Mouse (Mus musculus) embryonic facial prominence, embryonic 11.5 days (tissue): ENCODE data around the gene Spc24. TPM values are rescaled to one million over a fixed set of nuclear protein-coding genes. Genes with fewer than 3 reads are reported as not detected.
"Not testable (repeated sequence)": the region's sequence is repeated elsewhere in the genome, so short reads cannot be mapped to it uniquely, and the experiment has no call there.

Experiments
- ATAC-seq: fragments of 200-750 bp; cut with Nextera tagmentation; replicated peaks from 2 replicates; pipeline ENCODE4 v1.8.0; 2017; ENCODE audit warnings: low read depth; ENCODE audit not compliant: insufficient number of reproducible peaks, low FRiP score, low TSS enrichment
- DNase-seq: peaks from one replicate; pipeline ENCODE4 v3.0.0-alpha.2; 2015; ENCODE audit warnings: low spot score
- H3K27ac ChIP-seq: fragments of 300-500 bp; sonication (generic); replicated peaks from 2 replicates; pipeline ENCODE4 v1.5.1; 2014; ENCODE audit warnings: mild to moderate bottlenecking, low read depth, low read length, control low read depth
- H3K27me3 ChIP-seq: fragments of 300-500 bp; sonication (generic); 2 replicates; pipeline ENCODE4 v1.6.1; 2014; ENCODE audit warnings: mild to moderate bottlenecking, low read length, moderate library complexity, mixed read lengths; ENCODE audit not compliant: control insufficient read depth, insufficient read depth
- H3K36me3 ChIP-seq: fragments of 300-500 bp; sonication (generic); replicated peaks from 2 replicates; pipeline ENCODE4 v1.6.1; 2014; ENCODE audit warnings: low read depth, mild to moderate bottlenecking, low read length, moderate library complexity, mixed read lengths; ENCODE audit not compliant: control insufficient read depth, insufficient read depth
- H3K4me1 ChIP-seq: fragments of 300-500 bp; sonication (generic); 2 replicates; pipeline ENCODE4 v1.6.1; 2014; ENCODE audit warnings: low read length, mixed read lengths; ENCODE audit not compliant: control insufficient read depth, insufficient read depth
- H3K4me2 ChIP-seq: fragments of 300-500 bp; sonication (generic); 2 replicates; pipeline ENCODE4 v1.6.1; 2014; ENCODE audit warnings: low read depth, mild to moderate bottlenecking, control low read depth, low read length, moderate library complexity
- H3K4me3 ChIP-seq: fragments of 300-500 bp; sonication (generic); 2 replicates; pipeline ENCODE4 v1.5.1; 2014; ENCODE audit warnings: low read depth, low read length, control low read depth
- H3K9ac ChIP-seq: fragments of 300-500 bp; sonication (generic); replicated peaks from 2 replicates; pipeline ENCODE4 v1.6.1; 2014; ENCODE audit warnings: mild to moderate bottlenecking, control low read depth, low read length
- H3K9me3 ChIP-seq: fragments of 300-500 bp; sonication (generic); replicated peaks from 2 replicates; pipeline ENCODE4 v1.6.1; 2016; ENCODE audit warnings: mild to moderate bottlenecking, low read length, inconsistent platforms, mixed read lengths; ENCODE audit not compliant: control insufficient read depth
- WGBS: fragments of 180-500 bp; shearing (Covaris S2); extraction: QIAGEN DNeasy Blood & Tissue Kit; methylation state at CpG from one replicate; pipeline ENCODE4 v1.1.7; 2014; 5-methylcytosine and 5-hydroxymethylcytosine counted together
- polyA plus RNA-seq: library from polyadenylated mRNA; unstranded; fragments of >200 nt; fragmentation: Nextera tagmentation; extraction: Ambion mirVana; gene quantifications from 2 replicates; pipeline ENCODE4 v1.2.1, GENCODE M21; 2014

Spc24 gene
- polyA plus RNA-seq, 1 experiment from 2014 or later: 132 TPM

DNA sequence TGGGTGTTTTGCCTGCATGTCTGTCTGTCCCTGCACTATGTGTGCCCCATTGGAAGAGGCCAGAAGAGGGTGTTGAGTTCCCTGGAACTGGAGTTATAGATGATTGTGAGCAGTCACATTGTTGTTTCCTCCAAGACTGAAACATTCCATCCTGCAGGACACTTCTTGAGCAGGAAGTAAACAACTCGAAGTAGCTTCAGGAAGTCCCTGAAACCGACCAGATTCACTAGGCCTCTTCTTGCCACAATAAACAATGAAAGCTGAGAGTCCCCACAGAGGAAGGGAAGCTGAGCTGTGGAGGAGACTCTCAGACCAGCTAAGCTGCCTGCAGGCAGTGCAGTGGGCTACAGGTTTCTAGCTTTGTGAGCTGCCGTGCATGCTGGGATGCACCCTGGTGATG is 17.6 kb upstream of the Spc24 start:
- 90% methylated on average over 3 of the region's 3 CpGs for WGBS
- DNase-seq (no peak), ATAC-seq (no peak)
- Histone ChIP-seq H3K27me3 (no peaks in the 10 kb centered on the region), H3K27ac (no peak overlapping the region), H3K36me3 (peaks cover 21% of the 10 kb centered on the region), H3K4me3 (no peak overlapping the region), H3K9me3 (no peaks in the 10 kb centered on the region), H3K4me2 (no peak overlapping the region), H3K9ac (no peak overlapping the region), H3K4me1 (no peaks in the 10 kb centered on the region)

DNA sequence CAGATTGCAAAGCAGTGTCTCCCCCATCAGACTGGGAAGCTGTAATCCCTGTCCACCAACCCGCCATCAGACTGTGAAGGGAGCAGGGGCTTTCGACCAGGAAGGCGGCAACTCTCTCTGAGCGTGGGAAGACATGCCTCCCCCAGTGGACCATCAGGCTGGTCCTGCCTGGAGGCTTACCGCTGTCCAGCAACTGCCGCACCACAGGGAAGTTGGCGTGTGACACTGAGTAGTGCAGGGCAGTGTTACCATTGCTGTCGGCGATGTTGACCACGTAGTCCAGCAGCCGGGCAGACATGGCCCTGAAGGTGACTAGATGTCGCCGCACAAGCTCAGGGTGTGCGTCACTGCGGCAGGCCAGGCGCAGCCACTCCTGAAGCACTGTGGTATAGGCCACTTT is 14.2 kb upstream of the Spc24 start:
- 96% methylated on average over 16 of the region's 16 CpGs for WGBS
- Histone ChIP-seq H3K36me3 (peaks cover 18% of the 10 kb centered on the region), H3K9me3 (no peaks in the 10 kb centered on the region), H3K9ac (no peak overlapping the region), H3K27me3 (no peaks in the 10 kb centered on the region), H3K4me2 (no peak overlapping the region), H3K4me3 (no peak overlapping the region), H3K4me1 (no peaks in the 10 kb centered on the region; the same call in 1 of the 2 replicates), H3K27ac (no peak overlapping the region)
- ATAC-seq (no peak), DNase-seq (no peak)

DNA sequence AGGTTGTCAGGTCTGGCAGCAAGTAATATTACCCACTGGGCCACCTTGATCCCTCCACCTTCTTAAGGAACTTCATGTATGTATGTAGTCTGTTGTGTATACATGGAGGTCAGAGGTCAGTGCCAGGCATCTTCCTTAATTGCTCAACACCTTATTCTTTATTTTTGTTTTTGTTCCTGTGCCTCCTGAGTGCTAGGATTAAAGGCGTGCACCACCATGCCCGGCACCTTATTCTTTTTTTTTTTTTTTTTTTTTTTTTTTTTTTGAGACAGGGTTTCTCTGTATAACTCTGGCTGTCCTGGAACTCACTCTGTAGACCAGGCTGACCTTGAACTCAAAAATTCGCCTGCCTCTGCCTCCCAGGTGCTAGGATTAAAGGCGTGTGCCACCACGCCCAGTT is 13.3 kb upstream of the Spc24 start:
- not testable (repeated sequence) for H3K4me1 ChIP-seq, DNase-seq, H3K9me3 ChIP-seq, H3K27me3 ChIP-seq, ATAC-seq, H3K4me3 ChIP-seq, H3K27ac ChIP-seq, H3K4me2 ChIP-seq, H3K9ac ChIP-seq
- 83% methylated on average over 5 of the region's 5 CpGs for WGBS
- H3K36me3 ChIP-seq: peaks cover 12% of the 10 kb centered on the region

DNA sequence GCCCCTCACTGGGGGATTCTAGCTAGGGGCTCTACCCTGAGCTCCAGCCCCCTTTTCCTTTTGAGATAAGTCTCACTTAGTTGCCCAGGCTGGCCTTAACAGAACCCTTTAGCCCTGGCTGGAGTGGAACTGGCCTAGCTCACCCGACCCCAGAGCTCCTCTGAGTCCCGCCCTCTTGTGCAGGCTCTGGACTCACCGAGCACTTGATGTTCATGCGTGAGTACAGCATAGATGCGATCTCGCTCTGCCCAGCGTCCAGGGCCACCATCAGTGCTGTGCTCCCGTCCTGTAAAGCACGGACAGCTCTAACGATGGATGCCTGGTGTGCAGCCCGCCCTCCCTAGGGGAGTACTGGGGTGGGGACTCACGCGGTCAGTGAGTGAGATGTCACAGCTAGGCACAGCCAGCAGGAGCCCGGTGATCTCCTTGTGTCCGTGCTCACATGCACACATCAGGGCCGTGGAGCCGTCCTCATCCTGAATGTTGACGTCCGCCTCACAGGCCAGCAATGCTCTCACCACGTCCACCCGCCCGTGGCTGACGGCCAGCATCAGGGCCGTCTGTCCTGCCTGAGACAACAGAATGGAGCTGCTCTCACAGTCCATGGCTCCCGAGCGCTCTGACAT is 9.6 kb upstream of the Spc24 start:
- H3K36me3 ChIP-seq: peaks cover 4% of the 10 kb centered on the region
- ATAC-seq: no peak; the same call in 1 of the 2 replicates
- H3K9ac ChIP-seq: no peak overlapping the region; the same call in 1 of the 2 replicates
- WGBS: 80% methylated on average over 26 of the region's 26 CpGs
- DNase-seq: no peak
- H3K27me3 ChIP-seq: no peaks in the 10 kb centered on the region
- no peak overlapping the region for H3K4me2 ChIP-seq
- H3K9me3 ChIP-seq: no peaks in the 10 kb centered on the region
- peaks cover 5% of the 10 kb centered on the region for H3K4me1 ChIP-seq
- no peak overlapping the region for H3K4me3 ChIP-seq
- H3K27ac ChIP-seq: peak overlapping the region; percentile 87; the same call in 1 of the 2 replicates

DNA sequence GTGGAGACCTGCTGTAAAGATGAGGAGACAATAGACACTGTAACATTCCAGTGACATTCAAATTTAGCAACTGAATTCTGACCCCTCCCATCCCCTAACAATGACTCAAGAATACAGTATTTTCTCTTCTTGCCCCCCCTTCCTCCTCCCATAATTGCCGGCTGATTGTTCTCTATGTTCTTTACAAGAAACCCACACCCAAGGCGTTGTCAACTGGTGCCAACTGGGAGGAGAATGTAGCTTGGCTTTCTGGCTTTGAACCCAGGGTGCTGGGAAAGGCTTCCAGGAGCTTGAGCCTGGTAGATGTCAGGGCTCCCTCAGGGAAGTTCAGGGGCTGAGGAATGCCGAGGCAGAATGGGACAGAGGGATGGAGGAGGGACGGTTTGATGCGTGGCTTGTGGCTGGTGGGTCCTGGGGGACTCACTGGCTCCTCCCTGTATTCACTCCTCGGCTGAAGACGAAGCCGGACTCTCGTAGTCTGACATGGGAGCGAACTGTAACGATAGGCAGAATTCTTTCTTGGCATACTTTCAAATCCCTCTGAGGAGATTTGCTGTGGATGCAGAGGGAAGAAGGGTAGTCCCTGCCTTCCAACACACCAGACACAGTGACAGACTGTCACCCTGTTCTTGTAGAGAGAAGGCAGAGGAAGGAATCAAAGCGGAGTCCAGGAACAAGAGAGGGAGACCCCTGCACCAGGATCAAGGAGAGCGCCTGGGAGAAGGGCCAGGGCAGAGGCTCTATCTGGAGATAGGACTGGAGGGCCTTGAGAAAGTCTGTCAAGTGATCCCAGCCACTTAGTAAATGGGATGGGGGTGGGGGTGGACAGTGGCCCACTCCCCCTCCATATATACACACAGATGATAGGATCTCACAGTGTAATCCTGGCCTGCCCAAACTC is 8.7 kb upstream of the Spc24 start:
- H3K9ac ChIP-seq: peak overlapping the region; percentile 30; the same call in 1 of the 2 replicates
- WGBS: 50% methylated on average over 13 of the region's 13 CpGs
- H3K4me3 ChIP-seq: no peak overlapping the region
- DNase-seq (no peak), ATAC-seq (no peak)
- H3K36me3 ChIP-seq: no peaks in the 10 kb centered on the region; the same call in none of the 2 replicates
- peak overlapping the region; percentile 87 for H3K27ac ChIP-seq
- no peaks in the 10 kb centered on the region for H3K27me3 ChIP-seq
- H3K4me1 ChIP-seq: peaks cover 5% of the 10 kb centered on the region
- H3K9me3 ChIP-seq: no peaks in the 10 kb centered on the region
- no peak overlapping the region for H3K4me2 ChIP-seq

DNA sequence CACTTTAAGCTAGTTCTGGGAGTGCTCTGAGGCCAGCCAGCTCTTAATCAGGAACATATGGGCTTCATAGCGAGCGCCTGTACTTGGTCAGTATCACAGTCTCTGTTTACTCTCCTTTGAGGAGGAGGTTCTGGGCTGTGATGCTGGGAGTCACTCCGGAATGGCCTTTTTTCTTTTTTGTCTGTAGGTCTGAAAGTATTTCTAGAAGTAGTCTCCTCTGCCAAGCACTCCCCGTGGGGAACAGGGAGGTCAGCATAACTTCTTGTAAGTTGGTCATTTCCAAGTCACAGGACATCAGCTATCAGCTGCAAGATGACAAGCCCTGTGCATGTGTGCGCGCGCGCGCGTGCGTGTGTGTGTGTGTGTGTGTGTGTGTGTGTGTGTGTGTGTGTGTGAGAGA is 7.8 kb upstream of the Spc24 start:
- Histone ChIP-seq H3K27ac (peak overlapping the region; percentile 87), H3K36me3 (no peaks in the 10 kb centered on the region; the same call in none of the 2 replicates), H3K27me3 (no peaks in the 10 kb centered on the region), H3K4me2 (peak overlapping the region; percentile 16), H3K4me3 (no peak overlapping the region; the same call in 1 of the 2 replicates), H3K9me3 (no peaks in the 10 kb centered on the region), H3K9ac (peak overlapping the region; percentile 15), H3K4me1 (peaks cover 5% of the 10 kb centered on the region)
- ATAC-seq (peak; percentile 72; the same call in 1 of the 2 replicates), DNase-seq (peak; percentile 87)
- 47% methylated on average over 11 of the region's 11 CpGs for WGBS

DNA sequence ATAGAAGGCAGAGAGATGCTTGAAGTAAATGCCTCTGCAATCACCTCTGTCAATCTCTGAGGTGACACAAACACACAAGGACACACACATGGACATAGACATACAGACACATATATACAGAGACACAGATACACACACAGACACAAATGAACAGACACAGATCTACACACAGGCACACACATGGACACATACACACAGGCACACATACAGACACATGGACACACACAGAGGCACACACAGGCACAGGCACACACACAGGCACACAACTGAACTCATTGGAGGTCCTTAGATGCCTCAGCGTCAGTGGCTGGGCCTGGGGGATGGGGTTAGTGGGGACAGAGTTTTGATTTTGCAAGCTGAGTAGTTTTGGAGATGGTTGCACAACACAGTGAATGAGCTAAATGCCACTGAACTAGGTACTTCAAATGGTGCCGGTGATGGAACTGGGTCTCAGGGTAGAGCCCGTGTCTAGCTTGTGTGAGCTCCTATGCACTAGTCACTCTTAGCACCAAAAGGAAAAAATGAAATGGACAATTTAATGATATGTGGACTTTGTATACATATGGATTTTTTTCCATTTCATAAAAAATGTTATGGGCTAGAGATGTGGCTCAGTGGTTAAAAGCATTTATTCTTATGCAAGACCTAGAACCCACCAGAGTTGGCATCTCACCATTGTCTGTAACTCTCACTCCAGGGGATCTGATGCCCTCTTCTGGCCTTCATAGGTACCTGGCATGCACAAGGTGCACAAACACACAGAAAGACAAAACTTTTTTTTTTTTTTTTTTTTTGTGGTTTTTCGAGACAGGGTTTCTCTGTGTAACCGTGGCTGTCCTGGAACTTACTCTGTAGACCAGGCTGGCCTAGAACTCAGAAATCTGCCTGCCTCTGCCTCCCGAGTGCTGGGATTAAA is 4.2 kb upstream of the Spc24 start:
- H3K4me2 ChIP-seq: no peak overlapping the region
- H3K4me1 ChIP-seq: peaks cover 5% of the 10 kb centered on the region
- H3K9me3 ChIP-seq: no peaks in the 10 kb centered on the region
- H3K4me3 ChIP-seq: no peak overlapping the region
- no peaks in the 10 kb centered on the region; the same call in 1 of the 2 replicates for H3K36me3 ChIP-seq
- no peak for DNase-seq
- 88% methylated on average over 6 of the region's 6 CpGs for WGBS
- H3K9ac ChIP-seq: no peak overlapping the region
- no peak for ATAC-seq
- no peaks in the 10 kb centered on the region for H3K27me3 ChIP-seq
- H3K27ac ChIP-seq: no peak overlapping the region
